Mouse (Mus musculus) kidney, adult 11 months (tissue): ENCODE data around the gene Prg2.

Source experiments
- DNase-seq: peaks from one replicate; pipeline ENCODE4 v3.0.0; 2022

Gene Prg2

DNA sequence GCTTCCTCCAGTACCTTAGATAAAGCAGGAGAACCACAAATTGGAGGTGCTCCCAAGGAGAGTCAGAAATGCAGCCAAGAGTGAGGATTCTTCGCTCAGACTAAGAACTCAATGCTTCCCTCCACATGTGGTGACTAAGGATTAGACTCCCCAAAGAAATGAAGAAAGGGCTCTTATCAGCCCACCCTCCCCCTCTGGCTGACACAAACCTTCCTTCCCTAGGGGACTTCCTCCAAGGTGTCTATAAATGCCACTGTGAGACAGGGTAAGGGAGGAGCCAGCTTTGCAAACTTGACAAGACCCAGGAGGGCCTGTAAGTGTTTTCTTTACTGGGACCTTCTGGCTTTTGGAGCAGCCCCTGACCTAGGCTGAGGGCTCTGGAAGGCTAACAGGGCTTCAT lies at the start of gene Prg2:
Prg2 (plus strand) TSS at position 274 of the 400 bp plus-strand sequence.
- no peak for DNase-seq

DNA sequence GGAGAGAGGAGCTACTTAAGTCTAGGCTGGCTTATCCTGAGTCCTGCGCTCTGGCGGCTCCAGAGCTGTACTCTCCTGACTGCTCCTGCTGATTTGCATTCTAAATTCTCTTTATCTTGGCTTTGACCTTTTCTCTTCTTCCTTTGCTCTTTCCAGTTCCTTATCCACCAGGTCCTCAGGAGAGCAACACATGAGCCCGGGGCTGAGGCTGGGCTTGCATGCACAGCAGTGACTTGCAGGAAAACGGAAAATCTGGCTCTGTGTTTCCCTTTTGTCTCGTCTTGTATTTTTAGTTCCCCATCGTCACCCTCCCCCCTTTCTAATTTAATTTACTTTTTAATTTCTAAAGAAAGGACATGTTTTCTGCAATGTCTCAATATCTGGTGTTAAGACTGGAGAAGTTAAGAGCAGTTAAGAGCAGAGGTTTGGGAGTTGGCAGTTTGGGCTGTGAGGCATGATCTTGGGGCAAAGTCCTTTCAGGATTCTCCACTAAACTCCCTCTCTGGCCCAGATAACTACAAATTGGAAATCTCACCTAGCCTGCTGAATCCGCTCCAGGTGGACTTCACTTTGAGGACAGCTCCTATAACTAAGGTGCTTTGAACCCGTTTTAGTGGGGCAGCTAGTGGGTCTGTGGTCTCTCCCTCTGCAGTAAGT lies 46.1 kb upstream of the Prg2 start:
- DNase-seq: peak; percentile 23

DNA sequence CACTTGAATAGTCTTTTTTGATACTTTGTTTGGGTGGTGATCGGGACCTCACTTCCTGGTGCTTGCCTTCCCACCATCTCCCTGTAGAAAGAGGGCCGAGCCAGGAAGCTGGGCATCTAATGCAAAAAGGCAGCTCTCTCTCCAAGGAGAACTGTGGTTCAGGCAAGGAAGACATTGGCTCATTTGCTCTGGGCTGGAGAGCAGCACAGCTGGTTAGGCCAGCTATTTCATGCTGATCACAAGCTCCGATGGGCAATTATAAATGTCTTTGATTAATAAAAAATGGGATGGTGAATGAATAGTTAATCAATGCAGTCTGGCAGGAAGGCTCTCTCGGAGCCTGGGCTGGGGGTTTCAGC lies 45.6 kb upstream of the Prg2 start:
- DNase-seq: no peak

DNA sequence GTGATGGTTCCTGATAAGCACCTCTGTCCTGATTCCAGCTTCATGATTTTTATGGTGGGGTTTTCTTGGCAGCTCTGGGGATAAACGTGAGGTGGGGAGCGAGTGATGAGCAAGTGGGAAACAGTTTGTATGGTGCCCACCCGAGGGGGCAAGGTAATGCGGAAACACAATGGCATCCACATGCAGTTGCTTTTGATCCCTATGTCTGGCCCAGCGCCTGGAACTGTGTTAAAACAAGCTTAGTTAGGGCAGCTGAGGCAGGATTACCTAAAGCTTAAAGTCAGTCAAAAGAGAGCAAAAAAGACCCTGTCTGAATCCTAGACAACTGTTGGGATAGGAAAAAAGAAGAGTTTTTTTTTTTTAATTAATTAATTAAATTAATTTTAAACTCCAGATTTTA lies 45.2 kb upstream of the Prg2 start:
- DNase-seq: no peak

DNA sequence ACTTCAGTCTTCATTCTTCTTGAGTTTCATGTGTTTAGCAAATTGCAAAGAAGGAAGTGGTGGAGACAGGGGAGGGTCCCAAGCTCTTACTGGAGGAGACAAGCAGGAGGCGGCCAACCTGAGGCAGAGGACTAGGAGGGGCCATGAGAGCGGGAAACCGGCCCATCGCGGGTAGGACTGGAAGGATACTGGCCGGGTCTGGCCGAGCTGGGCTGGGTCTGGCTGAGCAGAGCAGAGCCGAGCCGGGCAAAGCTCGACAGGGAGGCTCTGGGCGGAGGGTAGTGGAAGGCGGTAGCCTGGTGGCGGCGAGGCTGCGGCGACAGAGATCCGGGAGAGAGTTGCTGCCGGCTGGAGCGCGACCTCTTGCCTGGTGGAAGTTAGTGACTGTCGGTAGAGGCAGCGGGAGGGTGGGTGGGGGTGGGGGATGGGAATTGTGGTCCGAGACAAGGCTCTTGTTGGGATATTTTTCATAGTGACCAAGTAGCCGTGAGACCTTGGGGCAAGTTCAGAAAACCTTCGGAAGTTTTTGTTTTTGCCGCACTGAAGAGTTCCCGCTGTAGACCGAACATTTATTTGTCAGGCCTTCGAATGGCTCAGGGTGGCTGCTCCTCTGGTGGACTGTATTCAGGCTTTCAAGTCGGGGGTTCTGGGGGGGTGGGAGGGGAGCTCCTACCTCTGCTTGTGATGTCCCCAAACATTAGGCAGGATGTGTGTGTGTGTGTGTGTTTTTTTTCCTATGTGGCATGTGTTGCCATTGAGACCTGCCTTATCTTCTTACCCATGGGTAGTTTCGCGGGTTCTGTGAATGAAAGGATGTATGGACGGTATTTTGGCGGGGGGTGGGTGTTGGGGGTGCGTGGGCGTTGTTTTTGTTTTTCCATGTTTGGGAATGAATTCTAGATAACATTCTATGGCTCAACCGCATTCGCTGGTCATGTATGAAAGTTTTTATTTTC lies 43.5 kb upstream of the Prg2 start, which contains the start of gene Slc43a3:
Slc43a3 (plus strand) TSS at position 106 of the 956 bp plus-strand sequence.
- peak; percentile 80 for DNase-seq

DNA sequence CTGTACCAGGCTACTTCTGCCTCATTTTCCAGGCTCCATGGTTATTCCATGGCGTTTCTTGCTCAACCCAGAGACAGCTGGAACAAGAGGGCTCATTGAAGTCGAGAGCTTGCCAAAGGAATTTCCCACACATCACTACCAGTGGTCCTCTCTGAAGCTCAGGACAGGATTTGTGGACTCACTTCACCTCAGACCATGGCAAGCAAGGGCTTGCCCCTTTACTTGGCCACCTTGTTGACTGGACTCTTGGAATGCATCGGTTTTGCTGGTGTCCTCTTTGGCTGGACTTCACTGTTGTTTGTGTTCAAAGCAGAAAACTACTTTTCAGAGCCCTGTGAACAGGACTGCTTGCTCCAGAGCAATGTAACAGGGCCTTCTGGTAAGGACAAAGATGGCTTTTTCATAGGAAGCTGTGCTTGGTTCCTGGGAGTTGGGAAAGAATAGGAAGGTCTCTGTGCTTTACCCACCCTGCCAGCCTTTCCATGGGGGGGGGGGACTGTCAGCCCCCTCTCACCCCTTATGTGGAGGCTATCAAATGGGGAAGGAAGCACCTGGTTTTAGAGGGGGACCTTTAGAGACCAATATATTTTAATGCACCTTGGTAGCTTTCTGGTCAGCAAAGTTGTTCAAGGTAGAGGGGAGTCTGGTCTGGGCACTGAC lies 42.6 kb upstream of the Prg2 start:
- DNase-seq: no peak

DNA sequence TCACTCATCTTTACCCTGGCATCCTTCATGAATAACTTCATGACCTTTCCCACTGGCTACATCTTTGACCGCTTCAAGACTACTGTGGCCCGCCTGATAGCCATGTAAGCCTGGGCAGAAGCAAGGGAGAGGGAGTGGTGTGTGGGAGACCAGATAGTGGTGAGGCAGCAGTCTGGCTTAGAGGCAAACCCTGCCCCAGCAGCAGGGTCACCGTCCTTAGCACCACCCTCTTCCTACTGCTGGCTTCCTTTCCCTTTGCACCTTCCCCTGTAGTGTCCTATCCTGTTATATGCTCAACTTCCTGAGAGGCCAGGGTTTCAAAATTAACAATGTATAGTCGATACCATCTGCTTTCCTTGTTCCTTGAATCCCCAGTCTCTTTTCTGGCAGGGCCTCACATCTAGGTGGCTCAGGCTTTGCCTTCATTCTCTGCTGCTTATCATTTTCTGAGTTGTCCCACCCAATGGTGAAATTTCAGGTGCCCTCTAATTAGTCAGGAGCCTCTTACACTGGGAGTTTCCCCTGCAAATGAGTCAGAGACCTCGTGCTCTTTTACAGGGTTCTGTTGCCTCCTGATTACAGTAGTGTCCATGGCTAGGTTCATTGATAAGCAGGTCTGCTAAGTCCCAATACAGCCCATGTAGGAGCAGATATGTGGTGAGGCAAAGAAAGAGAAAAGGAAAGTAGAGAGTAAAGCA lies 41.9 kb upstream of the Prg2 start:
- peak; percentile 12 for DNase-seq

DNA sequence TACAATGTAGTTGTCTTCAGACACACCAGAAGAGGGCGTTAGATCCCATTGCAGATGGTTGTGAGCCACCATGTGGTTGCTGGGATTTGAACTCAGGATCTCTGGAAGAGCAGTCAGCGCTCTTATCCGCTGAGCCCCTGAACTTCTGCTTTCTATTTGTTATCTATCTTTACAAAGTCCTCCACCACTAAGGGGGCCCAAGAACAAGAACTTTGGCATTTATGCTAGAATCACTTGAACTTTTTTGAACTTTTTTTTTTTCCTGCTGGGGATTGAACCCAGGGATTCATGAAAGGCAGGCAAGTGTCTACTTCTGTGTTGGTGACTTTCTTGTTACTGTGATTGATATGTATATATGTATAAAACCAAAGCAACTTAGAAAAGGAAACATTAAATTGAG lies 41.0 kb upstream of the Prg2 start:
- no peak for DNase-seq

DNA sequence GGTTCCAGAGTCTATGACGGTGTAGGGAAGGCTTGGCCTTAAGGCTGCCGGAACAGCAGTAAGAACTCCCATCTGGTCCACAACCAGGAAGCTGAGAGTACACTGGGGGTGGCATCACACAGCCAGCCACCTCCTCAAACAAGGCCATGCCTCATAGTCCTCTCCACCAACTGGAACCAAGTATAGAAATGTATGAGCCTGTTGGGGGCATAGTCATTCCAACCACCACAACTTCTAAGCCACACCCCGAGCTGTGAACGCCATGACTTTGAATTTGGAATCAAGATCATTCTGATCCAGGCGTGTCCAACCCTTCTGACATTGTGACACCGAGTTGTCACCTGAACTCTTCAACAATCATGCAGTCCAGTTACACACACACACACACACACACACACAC lies 40.5 kb upstream of the Prg2 start:
- DNase-seq: no peak

DNA sequence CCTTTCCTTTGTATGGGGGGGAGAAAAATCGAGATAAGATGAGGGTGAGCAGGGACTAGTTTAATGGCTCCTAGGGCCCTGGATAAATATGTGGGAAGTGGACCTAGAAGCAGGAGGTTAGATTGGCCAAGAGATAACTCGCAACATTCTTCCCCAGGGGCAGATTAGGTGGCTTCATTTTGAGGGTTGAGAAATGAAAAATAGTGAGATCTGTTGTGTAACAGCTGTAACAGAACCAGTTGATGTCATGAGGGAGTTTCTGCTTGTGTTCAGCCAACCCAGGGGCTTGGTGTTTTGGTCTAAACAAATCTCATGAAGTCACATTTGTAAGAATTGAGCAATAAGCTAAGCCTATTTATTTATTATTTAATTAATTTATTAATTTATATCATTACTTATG lies 38.9 kb upstream of the Prg2 start:
- DNase-seq: no peak

DNA sequence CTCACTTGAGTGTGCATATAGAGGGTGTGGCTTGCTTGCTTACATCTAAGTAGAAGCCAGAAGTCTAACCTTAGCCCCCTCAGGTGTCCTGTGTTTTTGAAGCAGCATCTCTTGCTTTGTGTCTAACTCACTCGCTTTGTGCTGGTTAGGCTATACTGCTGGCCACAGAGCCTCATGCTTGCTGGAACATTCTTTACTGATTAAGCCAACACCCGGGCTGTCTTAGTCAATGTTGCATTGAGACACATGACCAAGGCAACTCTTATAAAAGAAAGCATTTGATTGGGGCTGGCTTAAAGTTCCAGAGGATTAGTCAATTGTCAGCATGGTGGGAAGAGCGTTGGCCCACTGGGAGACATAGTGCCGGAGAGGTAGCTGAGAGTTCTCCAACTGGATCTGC lies 38.5 kb upstream of the Prg2 start:
- no peak for DNase-seq

DNA sequence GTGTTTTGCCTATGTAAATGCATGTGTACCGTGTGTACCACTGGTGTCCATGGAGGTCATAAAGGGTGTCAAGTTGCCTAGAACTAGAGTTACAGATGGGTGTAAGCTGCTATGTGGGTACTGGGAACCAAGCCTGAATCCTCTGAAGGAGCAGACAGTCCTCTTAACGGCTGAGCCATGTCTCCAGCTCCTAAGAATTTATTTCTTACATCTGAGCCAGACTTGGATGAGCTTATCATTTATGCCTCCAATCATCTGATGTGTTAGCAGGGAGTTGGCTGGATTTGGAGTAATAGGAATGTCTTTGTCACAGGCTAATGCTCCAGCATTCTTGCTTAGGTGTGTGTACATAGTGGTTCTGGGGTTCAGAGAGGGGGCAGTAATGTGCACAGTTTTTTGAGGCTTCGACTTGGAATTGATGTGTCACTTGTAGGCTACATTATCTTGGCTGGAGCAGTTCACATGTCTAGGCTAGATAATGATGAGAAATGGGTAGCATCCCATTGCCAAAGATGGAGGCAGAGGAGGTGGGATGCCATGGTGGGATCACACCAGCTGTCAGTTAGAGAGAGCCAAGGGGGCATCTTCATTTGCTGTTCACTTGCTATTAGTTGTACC lies 33.0 kb upstream of the Prg2 start:
- no peak for DNase-seq

DNA sequence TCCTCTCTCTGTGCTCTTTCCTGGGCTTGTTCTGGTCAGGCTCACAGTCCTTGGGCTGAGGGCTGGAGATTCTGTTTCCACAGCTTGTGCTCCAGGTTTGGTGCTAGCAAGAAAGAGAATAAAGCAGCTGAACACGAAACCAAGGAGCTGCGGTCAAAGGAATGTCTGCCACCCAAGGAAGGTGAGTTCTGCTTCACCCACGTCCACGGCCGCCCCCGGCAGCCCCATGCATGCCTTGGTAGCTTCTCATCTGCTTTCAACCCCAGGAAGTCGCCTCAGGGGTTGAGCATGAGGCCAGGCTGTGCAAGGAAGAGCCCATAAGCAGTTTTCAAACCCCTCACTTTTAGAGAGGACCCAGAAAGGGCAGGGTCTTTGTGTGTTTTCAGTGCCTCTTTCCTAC lies 32.0 kb upstream of the Prg2 start:
- DNase-seq: no peak

DNA sequence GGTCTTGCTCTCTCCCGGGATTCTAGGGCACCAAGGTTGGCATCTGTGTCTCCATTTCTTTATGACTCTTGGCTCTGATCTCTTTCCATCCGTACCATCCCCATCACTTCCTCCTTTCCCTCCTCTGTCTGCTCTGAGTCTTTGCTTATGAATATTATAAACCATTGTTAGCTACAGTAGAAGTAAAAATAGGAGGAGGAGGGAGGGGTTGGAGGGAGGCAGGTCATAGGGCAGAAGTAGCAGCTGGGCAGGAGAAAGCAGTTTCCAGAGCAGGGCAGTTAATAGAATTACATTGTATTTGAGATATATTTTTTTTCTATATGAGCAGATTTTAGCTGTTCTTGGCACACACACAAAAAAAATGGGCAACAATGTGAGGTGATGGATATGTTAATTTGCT lies 31.5 kb upstream of the Prg2 start:
- no peak for DNase-seq

DNA sequence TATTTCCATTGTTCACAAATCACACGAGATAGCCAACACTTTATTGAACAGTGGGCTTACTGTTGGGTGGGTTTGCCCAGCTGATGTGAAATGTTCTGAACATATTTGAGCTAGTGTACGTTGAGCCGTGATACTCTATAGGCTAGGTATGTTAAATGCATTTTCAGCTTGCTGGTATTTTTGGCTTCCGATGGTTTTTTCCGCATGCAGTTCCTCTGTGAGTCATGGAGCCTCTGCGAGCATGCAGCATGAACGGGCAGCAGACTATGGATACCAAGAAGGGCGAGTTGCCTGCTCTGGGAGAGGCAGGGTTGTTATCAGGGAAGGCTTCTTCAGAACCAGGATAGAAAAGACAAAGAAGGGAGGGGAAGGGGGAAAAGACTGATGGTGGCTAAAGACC lies 29.2 kb upstream of the Prg2 start:
- DNase-seq: no peak

DNA sequence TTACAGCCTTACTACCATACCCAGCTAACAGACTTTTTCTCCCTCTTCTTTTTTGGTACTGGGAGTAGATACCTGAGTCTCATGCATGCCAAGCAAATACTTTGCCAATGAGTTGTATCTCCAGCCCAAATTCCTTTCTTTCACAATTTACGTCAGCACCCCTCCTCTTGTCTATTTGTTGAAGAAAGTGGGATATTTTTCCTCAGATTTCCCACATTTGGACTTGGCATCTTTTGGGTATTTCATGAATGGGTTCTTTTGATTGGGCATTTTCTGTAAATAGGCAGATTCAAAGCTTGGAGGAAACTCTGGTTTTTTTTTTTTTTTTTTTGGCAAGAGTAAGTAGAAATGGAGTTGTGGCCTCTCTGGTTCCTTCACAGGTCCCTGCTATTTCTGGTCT lies 28.0 kb upstream of the Prg2 start:
- DNase-seq: no peak

DNA sequence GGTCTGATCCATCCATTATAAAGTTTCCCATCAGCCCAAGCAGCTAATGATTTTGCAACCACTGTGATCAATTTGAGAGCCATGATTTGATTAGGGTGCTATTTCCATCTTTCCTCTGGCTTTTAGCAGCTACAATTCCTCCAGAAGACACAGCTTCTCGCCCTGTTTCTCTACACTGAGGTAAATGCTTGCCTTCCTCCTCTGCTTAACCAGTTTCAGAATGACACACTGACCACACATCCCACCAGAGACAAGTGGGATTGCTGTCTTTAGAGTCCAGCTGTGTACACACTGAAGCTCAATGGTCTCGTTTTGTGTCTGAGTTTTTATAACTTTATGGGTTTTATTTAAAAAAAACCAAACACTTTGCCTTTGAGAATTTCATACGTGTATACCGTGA lies 27.6 kb upstream of the Prg2 start:
- no peak for DNase-seq

DNA sequence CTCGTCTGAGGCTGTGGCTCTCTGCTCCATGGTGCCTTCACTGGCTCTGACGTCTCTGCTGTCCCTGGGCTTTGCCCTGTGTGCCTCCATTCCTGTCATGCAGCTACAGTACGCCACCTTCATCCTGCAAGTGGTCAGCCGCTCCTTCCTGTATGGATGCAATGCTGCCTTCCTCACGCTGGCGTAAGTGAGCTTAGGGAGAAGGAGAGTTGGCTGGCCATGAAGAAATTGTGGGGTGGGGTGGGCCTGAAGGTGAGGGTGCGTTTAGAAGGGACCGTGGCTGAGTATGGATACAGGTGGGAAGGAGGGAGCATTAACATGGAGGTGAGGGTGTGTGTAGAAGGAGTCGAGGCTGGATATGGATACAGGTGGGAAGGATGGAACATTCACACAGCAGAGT lies 24.8 kb upstream of the Prg2 start:
- no peak for DNase-seq

DNA sequence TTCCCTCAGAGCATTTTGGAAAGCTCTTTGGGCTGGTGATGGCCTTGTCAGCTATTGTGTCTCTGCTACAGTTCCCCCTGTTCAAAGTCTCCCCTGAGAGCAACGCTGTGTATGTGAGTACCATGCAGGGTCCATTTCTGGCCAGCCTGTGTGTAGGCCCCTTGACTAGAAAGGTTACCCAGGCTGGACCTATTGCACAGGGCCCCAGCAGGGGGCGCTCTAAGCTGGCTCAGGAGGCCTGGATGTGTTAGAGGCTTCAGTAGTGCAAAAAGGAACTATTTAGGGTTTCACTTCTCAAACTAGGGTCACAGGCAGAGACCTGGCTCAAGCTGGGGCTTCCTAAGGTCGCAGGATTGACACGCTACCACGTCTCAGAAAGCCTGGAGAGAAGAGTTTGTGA lies 24.0 kb upstream of the Prg2 start:
- DNase-seq: peak; percentile 11

DNA sequence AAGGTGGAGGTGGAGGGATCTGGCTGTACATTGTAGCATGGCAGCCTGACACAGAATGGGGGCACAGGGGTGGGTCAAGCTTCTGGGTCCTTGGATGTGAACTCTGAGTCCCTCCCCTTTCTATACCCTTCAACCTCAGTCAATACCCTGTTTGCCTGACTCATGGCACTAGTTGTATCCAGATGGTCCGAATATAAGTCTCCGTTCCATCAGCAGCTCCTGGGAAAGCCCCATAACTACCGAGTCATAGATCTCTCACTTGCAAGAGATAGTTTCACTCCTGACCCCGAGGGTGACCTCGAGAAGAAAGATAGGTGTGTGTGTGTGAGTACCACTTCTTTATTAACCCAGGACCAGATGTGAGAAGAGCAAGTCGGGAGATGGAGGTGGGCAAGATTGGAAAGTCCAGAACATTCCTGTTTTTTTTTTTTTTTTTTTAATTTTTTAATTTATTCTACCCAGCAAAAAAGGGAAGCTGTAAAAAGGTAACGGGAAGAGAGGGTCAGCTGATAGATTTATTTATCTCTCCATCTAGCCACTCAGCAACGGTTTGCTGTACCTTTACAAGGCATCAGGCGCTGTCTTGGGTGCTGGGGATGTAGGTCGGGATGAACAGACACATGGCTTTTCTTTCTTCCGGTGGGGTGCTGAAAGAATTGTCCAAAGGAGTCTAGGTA lies 21.5 kb upstream of the Prg2 start:
- no peak for DNase-seq

DNA sequence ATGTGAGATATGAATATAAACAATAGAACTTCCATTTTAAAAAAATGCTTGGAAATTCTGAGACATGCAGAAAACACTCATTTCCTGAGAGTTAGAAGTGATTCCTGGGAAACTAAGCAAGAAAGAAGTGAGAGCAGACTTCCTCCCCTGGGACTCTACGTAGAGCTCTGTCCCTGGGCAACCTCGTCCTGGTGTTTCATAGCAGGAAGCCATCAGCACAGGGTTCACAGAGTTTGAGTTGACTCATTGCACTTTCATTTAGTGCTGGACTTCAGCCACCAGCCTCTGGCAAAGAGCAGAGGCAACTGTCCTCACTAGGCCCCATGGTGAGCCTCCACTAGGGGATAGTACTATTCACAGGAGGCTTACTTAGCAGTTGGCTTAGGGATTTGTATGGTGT lies 19.0 kb upstream of the Prg2 start:
- peak; percentile 69 for DNase-seq

DNA sequence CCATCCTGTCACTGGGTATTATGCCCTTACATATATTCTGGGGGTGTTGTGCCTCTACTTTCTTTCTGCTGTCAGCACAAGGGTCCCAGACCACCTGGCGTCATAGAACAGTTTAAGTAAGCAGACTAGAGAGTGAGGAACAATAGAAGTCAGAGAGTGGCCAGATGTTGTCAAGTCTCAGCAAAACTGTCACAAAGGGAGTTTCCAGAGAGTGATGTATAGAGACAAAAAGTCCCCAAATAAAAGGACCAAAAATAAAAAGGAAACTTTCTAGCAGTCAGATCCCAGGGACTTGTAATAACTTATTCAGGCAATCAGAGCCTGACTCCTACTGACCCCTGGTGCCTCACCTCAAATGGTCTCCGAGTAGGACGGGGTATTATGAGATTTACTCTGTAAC lies 18.4 kb upstream of the Prg2 start:
- no peak for DNase-seq
